Mouse (Mus musculus) cerebellum, adult 2 months (tissue): ENCODE measurements around the gene Msrb1. TPM values are rescaled to one million over a fixed set of nuclear protein-coding genes. Genes with fewer than 3 reads are reported as not detected.

Experiments used
- DNase-seq, 2 experiments: peaks; one replicate each; pipeline ENCODE4 v3.0.0; 2021
- H3K27ac ChIP-seq: fragments of 200-500 bp; 2 replicates; pipeline ENCODE4 v1.5.1; 2012; ENCODE audit warnings: low read length, control low read depth, inconsistent platforms; ENCODE audit not compliant: insufficient read depth
- H3K27me3 ChIP-seq: fragments of 200-500 bp; 2 replicates; pipeline ENCODE4 v1.6.1; 2012; ENCODE audit warnings: inconsistent platforms, mild to moderate bottlenecking, low read length, moderate library complexity; ENCODE audit not compliant: control insufficient read depth, insufficient read depth
- H3K4me1 ChIP-seq: fragments of 200-500 bp; 2 replicates; pipeline ENCODE4 v1.6.1; 2011; ENCODE audit warnings: low read length; ENCODE audit not compliant: control insufficient read depth, insufficient read depth
- H3K4me3 ChIP-seq: fragments of 200-500 bp; replicated peaks from 2 replicates; pipeline ENCODE3; 2011; ENCODE audit warnings: mild to moderate bottlenecking, low read depth, low read length, control low read depth; ENCODE audit not compliant: insufficient read depth
- CTCF ChIP-seq: fragments of 200-500 bp; IDR thresholded peaks from 2 replicates; pipeline ENCODE4 v1.5.1; 2011; ENCODE audit warnings: low read depth, mild to moderate bottlenecking, control low read depth, low read length, moderate library complexity, borderline replicate concordance; ENCODE audit not compliant: insufficient read depth
- POLR2A ChIP-seq: fragments of 200-500 bp; IDR thresholded peaks from 2 replicates; pipeline ENCODE4 v1.6.1; 2011; ENCODE audit warnings: low read length, control low read depth, borderline replicate concordance; ENCODE audit not compliant: insufficient read depth
- WGBS: fragments of 180-500 bp; shearing (Covaris S2); methylation state at CpG from one replicate; pipeline ENCODE4 v1.1.7; 2018; 5-methylcytosine and 5-hydroxymethylcytosine counted together
- polyA plus RNA-seq: library from polyadenylated mRNA; depleted of rRNA; stranded (reverse); fragments of >200 nt; gene quantifications from 2 replicates; pipeline ENCODE4 v1.2.3, GENCODE M21; 2012

Gene Msrb1
- polyA plus RNA-seq, 1 experiment: 66.8 TPM

DNA sequence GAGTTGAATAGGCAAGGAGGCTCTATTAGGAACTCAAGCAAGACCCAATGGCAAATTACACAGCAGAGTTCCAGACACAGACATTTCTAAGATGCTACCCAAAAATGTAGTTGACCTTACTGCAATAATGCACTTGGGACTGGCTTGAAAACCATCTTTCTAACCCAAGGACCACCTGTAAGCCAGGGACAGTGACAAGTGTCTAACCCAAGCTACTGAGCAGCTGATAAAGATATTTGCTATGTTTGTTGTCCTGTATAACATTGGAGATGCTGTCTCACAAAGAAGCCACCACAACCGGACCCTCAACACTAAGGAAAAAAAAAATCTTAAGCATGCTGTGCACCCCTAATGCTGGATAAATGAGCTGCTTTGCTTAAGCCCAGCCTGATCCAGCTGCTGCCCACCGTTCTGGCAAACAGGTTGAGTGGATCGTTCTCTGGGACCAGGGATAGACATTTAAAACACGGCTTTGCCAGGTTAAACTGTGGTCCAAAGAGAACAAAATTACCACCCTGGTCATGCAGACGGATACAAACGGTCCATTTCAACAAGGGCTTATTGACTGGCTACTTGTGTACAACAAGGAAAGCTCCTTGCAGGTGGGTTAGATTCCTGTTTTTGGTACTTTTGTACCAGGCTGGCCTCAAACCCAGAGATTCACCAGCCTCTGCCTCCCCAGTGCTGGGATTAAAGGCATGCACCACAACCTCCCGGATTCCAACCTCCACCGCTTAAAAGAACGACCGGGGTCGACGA, 13.1 kb upstream of the Msrb1 start:
- H3K27me3 ChIP-seq: no peaks in the 10 kb centered on the region
- peak overlapping the region; percentile 91 for H3K4me3 ChIP-seq
- H3K27ac ChIP-seq: peak overlapping the region; percentile 78; the same call in 1 of the 2 replicates
- H3K4me1 ChIP-seq: peaks cover 4% of the 10 kb centered on the region
- TF ChIP-seq POLR2A (no peak), CTCF (no peak)
- WGBS: 2% methylated on average over 12 of the region's 12 CpGs
- no peak for DNase-seq

DNA sequence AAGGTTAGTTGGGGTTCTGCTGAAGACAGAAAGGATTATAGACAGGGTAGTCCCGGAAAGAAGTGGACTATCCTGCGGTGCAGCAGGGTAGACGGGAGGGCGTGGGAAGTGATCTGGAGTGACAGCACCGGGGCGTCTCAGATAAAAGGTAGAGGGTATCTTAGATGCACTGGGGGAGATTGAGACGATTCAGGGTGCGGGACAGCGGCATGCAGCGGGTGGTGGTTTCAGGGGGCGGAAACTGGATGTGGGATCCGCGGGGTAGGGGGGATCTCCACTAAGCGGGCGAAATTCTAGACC, 12.6 kb upstream of the Msrb1 start:
- Histone ChIP-seq H3K27me3 (no peaks in the 10 kb centered on the region), H3K27ac (peak overlapping the region; percentile 78), H3K4me3 (peak overlapping the region; percentile 91), H3K4me1 (peaks cover 4% of the 10 kb centered on the region)
- DNase-seq: no peak
- WGBS: under 1% methylated on average over 15 of the region's 15 CpGs
- TF ChIP-seq CTCF: no peak
- no peak for TF ChIP-seq POLR2A

DNA sequence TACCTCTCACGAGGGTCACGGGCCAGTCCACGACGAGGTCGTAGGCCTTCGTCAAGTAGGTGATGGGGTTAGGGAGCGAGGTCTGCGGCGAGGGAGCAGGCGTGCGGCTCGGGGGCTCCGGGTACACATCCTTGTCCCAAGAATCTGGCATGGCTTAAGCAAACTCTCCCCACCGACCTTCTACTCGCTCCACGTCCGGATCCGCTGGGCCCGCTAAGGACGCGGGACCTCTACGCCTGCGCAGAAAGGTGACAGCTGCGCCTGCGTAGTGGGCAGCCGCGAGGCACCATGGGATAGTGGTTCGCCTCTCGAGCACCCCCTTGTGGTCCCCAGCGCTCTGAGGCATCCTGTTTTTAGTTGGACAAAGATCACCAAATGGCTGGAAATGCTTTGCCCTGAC, 12.3 kb upstream of the Msrb1 start, which contains the start of gene Ndufb10:
TSS of gene Ndufb10 (minus strand) at position 295 of the 400 bp plus-strand sequence.
- H3K27me3 ChIP-seq: no peaks in the 10 kb centered on the region
- DNase-seq: peak; percentile 94 to 98
- peaks cover 4% of the 10 kb centered on the region for H3K4me1 ChIP-seq
- H3K27ac ChIP-seq: peak within 1 kb of the TSS; percentile 78
- 0% methylated on average over 30 of the region's 30 CpGs for WGBS
- TF ChIP-seq POLR2A: peak; percentile 96
- TF ChIP-seq CTCF: peak; percentile 92
- H3K4me3 ChIP-seq: peak within 1 kb of the TSS; percentile 91

DNA sequence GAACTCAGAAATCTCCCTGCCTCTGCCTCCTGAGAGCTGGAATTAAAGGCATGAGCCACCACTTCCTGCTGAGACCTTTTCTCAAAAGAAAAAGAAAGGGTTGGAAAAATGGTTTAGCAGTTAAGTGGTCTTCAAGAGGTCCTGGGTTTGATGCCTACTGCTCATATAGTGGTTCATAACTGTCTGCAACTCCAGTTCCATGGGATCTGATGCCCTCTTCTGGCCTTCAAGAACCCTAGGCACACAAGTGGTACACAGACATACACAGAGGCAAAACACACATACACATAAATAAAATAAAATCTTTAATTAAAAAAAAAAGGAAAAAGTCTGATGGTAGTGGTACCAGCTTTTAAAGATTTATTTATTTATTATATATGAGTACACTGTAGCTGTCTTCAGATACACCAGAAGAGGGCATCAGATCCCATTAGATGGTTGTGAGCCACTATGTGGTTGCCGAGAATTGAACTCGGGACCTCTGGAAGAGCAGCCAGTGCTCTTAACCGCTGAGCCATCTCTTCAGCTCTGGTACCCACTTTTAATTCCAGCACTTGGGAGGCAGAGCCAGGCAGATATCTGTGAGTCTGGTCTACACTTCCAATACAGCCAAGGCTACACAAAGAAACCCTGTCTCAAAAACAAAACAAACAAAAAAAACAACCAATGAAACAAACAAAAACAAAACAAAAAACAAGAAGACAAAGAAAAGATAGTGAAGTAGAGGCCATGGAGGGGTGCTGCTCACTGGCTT, 10.6 kb upstream of the Msrb1 start:
- H3K27ac ChIP-seq: no peak overlapping the region

DNA sequence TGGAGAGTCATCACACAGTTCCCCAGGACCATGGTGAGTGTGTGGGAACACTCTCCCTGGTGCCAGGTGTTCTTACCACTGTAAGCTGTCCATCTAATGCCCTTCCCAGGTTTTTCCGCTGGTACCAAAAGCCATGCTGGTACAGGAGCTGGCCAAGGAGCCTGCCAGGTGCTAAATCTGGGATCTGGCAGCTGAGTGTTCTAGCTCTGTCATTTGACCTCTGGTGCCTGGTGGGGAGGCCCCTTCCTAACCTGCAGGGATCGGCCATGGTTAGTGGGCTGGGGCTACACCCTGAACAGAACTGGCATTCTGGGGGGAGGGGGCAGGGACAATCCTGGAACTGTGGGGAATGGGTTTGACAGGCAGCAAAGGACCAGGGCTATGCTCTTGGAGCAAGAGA, 8.8 kb upstream of the Msrb1 start, which contains the start of gene Rpl3l:
TSS of gene Rpl3l (plus strand) at position 203 of the 400 bp plus-strand sequence.
- TF ChIP-seq CTCF: no peak
- TF ChIP-seq POLR2A: no peak
- 62% methylated on average over 2 of the region's 2 CpGs for WGBS
- Histone ChIP-seq H3K27me3 (no peaks in the 10 kb centered on the region), H3K4me3 (no peak within 1 kb of the TSS), H3K27ac (no peak within 1 kb of the TSS), H3K4me1 (peaks cover 1% of the 10 kb centered on the region; the same call in 1 of the 2 replicates)
- DNase-seq: no peak

More for the DNA sequence above, 10.6 kb upstream of the Msrb1 start:
- 63% methylated on average over 3 of the region's 3 CpGs for WGBS
- no peak overlapping the region for H3K4me3 ChIP-seq
- no peak for TF ChIP-seq CTCF
- TF ChIP-seq POLR2A: no peak
- no peak for DNase-seq
- no peaks in the 10 kb centered on the region for H3K27me3 ChIP-seq
- H3K4me1 ChIP-seq: peaks cover 4% of the 10 kb centered on the region

DNA sequence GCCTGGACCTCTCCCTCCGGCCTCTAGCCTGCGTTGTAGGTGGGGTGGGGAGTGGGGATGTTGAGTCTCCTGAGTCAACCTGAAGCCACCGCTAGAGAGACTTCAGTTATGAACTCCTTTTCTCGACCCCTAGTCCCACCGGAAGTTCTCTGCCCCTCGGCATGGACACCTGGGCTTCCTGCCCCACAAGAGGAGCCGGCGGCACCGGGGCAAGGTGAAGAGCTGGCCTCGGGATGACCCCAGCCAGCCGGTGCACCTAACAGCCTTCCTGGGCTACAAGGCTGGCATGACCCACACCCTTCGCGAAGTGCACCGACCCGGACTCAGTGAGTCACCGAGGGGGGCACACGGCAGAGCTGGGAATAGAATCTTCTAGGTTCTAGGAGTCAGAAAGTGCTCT, 8.3 kb upstream of the Msrb1 start:
- Histone ChIP-seq H3K4me3 (no peak overlapping the region), H3K4me1 (no peaks in the 10 kb centered on the region), H3K27me3 (no peaks in the 10 kb centered on the region), H3K27ac (no peak overlapping the region)
- no peak for DNase-seq
- TF ChIP-seq CTCF (no peak), POLR2A (no peak)
- WGBS: 72% methylated on average over 17 of the region's 17 CpGs

DNA sequence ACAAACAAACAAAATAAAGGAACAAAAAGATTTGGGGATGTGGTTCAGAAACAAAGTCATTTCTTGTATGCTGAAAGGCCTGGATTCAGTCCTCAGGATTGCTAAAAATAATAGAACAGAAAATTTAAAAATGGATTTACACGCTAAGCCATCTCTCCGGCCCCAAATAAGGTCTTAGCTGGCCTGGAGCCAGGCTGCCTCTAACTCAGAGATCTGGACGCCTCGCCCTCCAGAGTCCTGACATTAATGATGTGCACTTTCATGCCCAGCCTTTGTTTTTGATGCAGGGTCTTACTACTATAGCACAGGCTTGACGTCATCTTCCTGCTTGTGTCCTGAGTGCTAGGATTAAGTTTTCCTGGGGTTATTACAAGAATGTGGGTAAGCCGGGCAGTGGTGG, 7.4 kb upstream of the Msrb1 start:
- Histone ChIP-seq H3K27ac (no peak overlapping the region), H3K4me3 (no peak overlapping the region), H3K27me3 (no peaks in the 10 kb centered on the region), H3K4me1 (no peaks in the 10 kb centered on the region)
- DNase-seq: no peak
- 54% methylated on average over 6 of the region's 6 CpGs for WGBS
- TF ChIP-seq POLR2A (no peak), CTCF (no peak)
